Mouse (Mus musculus) urinary bladder, adult 18-20 months (tissue): Measurements from ENCODE around the gene Spag7.

Source experiments
- DNase-seq, 2 experiments: peaks; one replicate each; pipeline ENCODE4 v3.0.0; 2022; ENCODE audit warnings: low spot score in 2 of 2, mixed read lengths in 2 of 2

Spag7 gene

GRCm38 (mm10) chr11:70681170-70681569 is 12.0 kb upstream of the Spag7 start:
- no peak for DNase-seq

GRCm38 (mm10) chr11:70679894-70680293 is 10.7 kb upstream of the Spag7 start:
- DNase-seq: no peak

GRCm38 (mm10) chr11:70679361-70679760 is 10.1 kb upstream of the Spag7 start:
- no peak for DNase-seq

GRCm38 (mm10) chr11:70678576-70678975 is 9.4 kb upstream of the Spag7 start:
- no peak for DNase-seq

- DNase-seq: no peak
Measured at GRCm38 (mm10) chr11:70678092-70678491, 8.9 kb upstream of the Spag7 start.

- no peak for DNase-seq
Measured at GRCm38 (mm10) chr11:70674501-70674900, 5.3 kb upstream of the Spag7 start.

- DNase-seq: no peak
Measured at GRCm38 (mm10) chr11:70674014-70674413, 4.8 kb upstream of the Spag7 start.

- DNase-seq: no peak
Measured at GRCm38 (mm10) chr11:70671333-70672047, 2.3 kb upstream of the Spag7 start.

GRCm38 (mm10) chr11:70670483-70670882 is 1.3 kb upstream of the Spag7 start:
- DNase-seq: no peak

GRCm38 (mm10) chr11:70669582-70670345 is 548 bp upstream of the Spag7 start:
- DNase-seq: peak in 1 of 2 experiments; percentile 65

GRCm38 (mm10) chr11:70668335-70668770 is 863 bp downstream of the Spag7 start:
- peak in 1 of 2 experiments; percentile 61 for DNase-seq

- no peak for DNase-seq
Measured at GRCm38 (mm10) chr11:70667271-70668150, 1.7 kb downstream of the Spag7 start.

GRCm38 (mm10) chr11:70666687-70667086 is 2.5 kb downstream of the Spag7 start:
- no peak for DNase-seq

- DNase-seq: no peak
Measured at GRCm38 (mm10) chr11:70664741-70665140, 4.5 kb downstream of the Spag7 start.

- DNase-seq: no peak
Measured at GRCm38 (mm10) chr11:70663957-70664356, 5.3 kb downstream of the Spag7 start.

- DNase-seq: no peak
Measured at GRCm38 (mm10) chr11:70663101-70663500, 6.1 kb downstream of the Spag7 start.

GRCm38 (mm10) chr11:70660571-70660970 is 8.6 kb downstream of the Spag7 start:
- no peak for DNase-seq

GRCm38 (mm10) chr11:70658942-70659341 is 10.3 kb downstream of the Spag7 start:
- DNase-seq: no peak

GRCm38 (mm10) chr11:70658521-70658920 is 10.7 kb downstream of the Spag7 start:
- DNase-seq: no peak

- DNase-seq: no peak
Measured at GRCm38 (mm10) chr11:70657991-70658390, 11.2 kb downstream of the Spag7 start.

- DNase-seq: no peak
Measured at GRCm38 (mm10) chr11:70657573-70657972, 11.6 kb downstream of the Spag7 start.

GRCm38 (mm10) chr11:70656964-70657363 is 12.3 kb downstream of the Spag7 start, which contains the start of gene Eno3:
Eno3 (plus strand) TSS chr11:70657202.
- no peak for DNase-seq
